Mouse (Mus musculus) myocyte (in vitro differentiated cells): ENCODE measurements at regions not wholly inside any gene's neighbourhood (a gene's known extent, or its start where the extent isn't known, plus 50 kb on each side); places are given as distances from the start of the nearest gene placed in this dataset.

Experiments
- H3K27me3 ChIP-seq: one replicate; pipeline ENCODE4 v1.6.1; 2011; ENCODE audit not compliant: control insufficient read depth, insufficient read depth, insufficient read length
- H3K36me3 ChIP-seq: one replicate; pipeline ENCODE4 v1.6.1; 2011; ENCODE audit not compliant: control insufficient read depth, insufficient read depth
- H3K4me2 ChIP-seq: one replicate; pipeline ENCODE4 v1.6.1; 2011; ENCODE audit warnings: low read depth, control low read depth
- H3K4me3 ChIP-seq: one replicate; pipeline ENCODE4 v1.5.1; 2011; ENCODE audit warnings: mild to moderate bottlenecking, control low read depth, moderate library complexity
- H3K79me2 ChIP-seq: one replicate; pipeline ENCODE4 v1.6.1; 2011; ENCODE audit not compliant: control insufficient read depth, insufficient read depth
- H3ac ChIP-seq: one replicate; pipeline ENCODE4 v1.6.1; 2011; ENCODE audit not compliant: control insufficient read depth, insufficient read length
- CEBPB ChIP-seq: IDR thresholded peaks from 2 replicates; pipeline ENCODE4 v1.6.1; 2011; ENCODE audit warnings: mild to moderate bottlenecking, moderate library complexity; ENCODE audit not compliant: poor library complexity, insufficient read depth, severe bottlenecking
- E2F4 ChIP-seq: IDR thresholded peaks from one replicate; pipeline ENCODE4 v1.6.1; 2011; ENCODE audit warnings: mild to moderate bottlenecking, control low read depth, moderate library complexity; ENCODE audit not compliant: insufficient read depth
- MAX ChIP-seq: IDR thresholded peaks from one replicate; pipeline ENCODE4 v1.6.1; 2011; ENCODE audit warnings: low read depth, mild to moderate bottlenecking, control low read depth
- MYOD1 ChIP-seq, 3 experiments: IDR thresholded peaks; one replicate each; pipeline ENCODE4 v1.6.1; 2011; ENCODE audit warnings: control low read depth in 2 of 3, low read depth in 2 of 3, mild to moderate bottlenecking in 2 of 3, moderate library complexity in 1 of 3; ENCODE audit not compliant: insufficient read length in 2 of 3, control insufficient read depth in 1 of 3
- MYOG ChIP-seq, 3 experiments: IDR thresholded peaks; one replicate each; pipeline ENCODE4 v1.6.1; 2011; ENCODE audit warnings: control low read depth in 2 of 3, low read depth in 2 of 3, mild to moderate bottlenecking in 2 of 3; ENCODE audit not compliant: insufficient read length in 2 of 3, control insufficient read depth in 1 of 3, insufficient read depth in 1 of 3
- POLR2A ChIP-seq: IDR thresholded peaks from one replicate; pipeline ENCODE4 v1.6.1; 2011; ENCODE audit warnings: low read depth, mild to moderate bottlenecking, control low read depth, moderate library complexity; ENCODE audit not compliant: insufficient read length
- POLR2AphosphoS2 ChIP-seq: IDR thresholded peaks from one replicate; pipeline ENCODE4 v1.6.1; 2011; ENCODE audit warnings: low read depth, control low read depth; ENCODE audit not compliant: insufficient read length
- REST ChIP-seq: IDR thresholded peaks from one replicate; pipeline ENCODE4 v1.6.1; 2011; ENCODE audit warnings: mild to moderate bottlenecking, control low read depth, moderate library complexity; ENCODE audit not compliant: insufficient read depth, insufficient read length
- SRF ChIP-seq: IDR thresholded peaks from one replicate; pipeline ENCODE4 v1.6.1; 2011; ENCODE audit warnings: low read depth; ENCODE audit not compliant: control insufficient read depth, insufficient read length
- TCF12 ChIP-seq: IDR thresholded peaks from one replicate; pipeline ENCODE4 v1.6.1; 2011; ENCODE audit warnings: mild to moderate bottlenecking, control low read depth; ENCODE audit not compliant: poor library complexity, insufficient read depth, severe bottlenecking
- TCF3 ChIP-seq: IDR thresholded peaks from one replicate; pipeline ENCODE4 v1.6.1; 2011; ENCODE audit warnings: low read depth, control low read depth; ENCODE audit not compliant: insufficient read length
- USF1 ChIP-seq: IDR thresholded peaks from one replicate; pipeline ENCODE4 v1.6.1; 2011; ENCODE audit warnings: low read depth, mild to moderate bottlenecking, control low read depth, moderate library complexity

DNA sequence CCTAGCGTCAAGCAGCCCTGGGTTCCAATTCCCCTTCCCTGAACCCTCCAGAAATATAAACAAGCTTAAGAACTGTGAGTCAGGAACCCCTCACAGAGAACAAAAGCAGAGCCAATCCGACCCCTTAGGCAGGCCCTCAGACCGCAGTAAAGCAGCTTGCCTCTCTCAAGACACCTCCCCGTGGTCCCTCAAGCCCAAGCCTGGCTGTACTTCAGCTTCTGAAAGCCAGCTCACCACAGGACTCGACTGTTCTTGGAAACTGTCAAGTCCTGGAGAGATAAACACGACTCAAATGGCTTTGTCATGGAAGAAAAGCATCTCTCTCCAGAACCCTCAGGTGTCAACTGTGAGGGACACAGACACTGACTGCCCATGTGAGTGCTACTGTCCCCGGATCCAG, 95.2 kb upstream of the Ptpn1 start:
- Histone ChIP-seq H3K4me2 (no peak overlapping the region), H3ac (no peak overlapping the region), H3K4me3 (no peak overlapping the region), H3K36me3 (no peaks in the 10 kb centered on the region), H3K27me3 (no peaks in the 10 kb centered on the region), H3K79me2 (no peaks in the 10 kb centered on the region)
- TF ChIP-seq REST (no peak), TCF3 (no peak), MAX (no peak), CEBPB (no peak), USF1 (no peak), MYOD1 (IDR thresholded peaks at IDR 0.05; ENCODE audit: control insufficient read depth in 1 of 3, insufficient read length in 2 of 3, low read depth in 2 of 3) (no peak), MYOG (IDR thresholded peaks at IDR 0.05; ENCODE audit: control insufficient read depth in 1 of 3, insufficient read depth in 1 of 3, insufficient read length in 2 of 3, low read depth in 2 of 3) (no peak), E2F4 (no peak), SRF (no peak), TCF12 (no peak), POLR2AphosphoS2 (no peak), POLR2A (no peak)

DNA sequence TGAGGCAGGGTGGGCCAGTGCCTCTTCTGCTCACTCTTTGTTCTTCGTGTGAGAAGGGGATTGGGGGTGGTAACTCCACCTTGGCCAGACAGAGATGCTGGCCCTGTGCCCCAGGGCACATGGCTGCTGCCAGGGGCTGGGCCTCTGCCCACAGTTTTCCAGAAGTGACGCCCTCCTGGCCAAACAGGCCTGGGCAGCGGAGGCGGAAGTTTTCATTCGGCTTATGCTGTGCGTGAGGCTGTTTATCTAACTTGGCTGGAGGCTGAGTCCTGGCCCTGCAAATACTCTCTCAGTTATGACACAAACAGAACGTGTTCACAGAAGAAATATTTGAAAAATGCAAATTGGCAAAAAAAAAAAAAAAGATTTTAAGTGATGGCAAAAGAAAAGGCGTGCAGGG, 97.3 kb upstream of the Ptpn1 start:
- TF ChIP-seq TCF12 (no peak), E2F4 (no peak), TCF3 (no peak), MYOD1 (IDR thresholded peaks at IDR 0.05; ENCODE audit: control insufficient read depth in 1 of 3, insufficient read length in 2 of 3, low read depth in 2 of 3) (no peak), POLR2AphosphoS2 (no peak), USF1 (no peak), MYOG (IDR thresholded peaks at IDR 0.05; ENCODE audit: control insufficient read depth in 1 of 3, insufficient read depth in 1 of 3, insufficient read length in 2 of 3, low read depth in 2 of 3) (no peak), SRF (no peak), CEBPB (no peak)
- H3K79me2 ChIP-seq, result no peaks in the 10 kb centered on the region
- no peaks in the 10 kb centered on the region for H3K36me3 ChIP-seq
- H3K4me3 ChIP-seq, result no peak overlapping the region
- no peak overlapping the region for H3K4me2 ChIP-seq
- H3K27me3 ChIP-seq, result no peaks in the 10 kb centered on the region
- no peak overlapping the region for H3ac ChIP-seq

DNA sequence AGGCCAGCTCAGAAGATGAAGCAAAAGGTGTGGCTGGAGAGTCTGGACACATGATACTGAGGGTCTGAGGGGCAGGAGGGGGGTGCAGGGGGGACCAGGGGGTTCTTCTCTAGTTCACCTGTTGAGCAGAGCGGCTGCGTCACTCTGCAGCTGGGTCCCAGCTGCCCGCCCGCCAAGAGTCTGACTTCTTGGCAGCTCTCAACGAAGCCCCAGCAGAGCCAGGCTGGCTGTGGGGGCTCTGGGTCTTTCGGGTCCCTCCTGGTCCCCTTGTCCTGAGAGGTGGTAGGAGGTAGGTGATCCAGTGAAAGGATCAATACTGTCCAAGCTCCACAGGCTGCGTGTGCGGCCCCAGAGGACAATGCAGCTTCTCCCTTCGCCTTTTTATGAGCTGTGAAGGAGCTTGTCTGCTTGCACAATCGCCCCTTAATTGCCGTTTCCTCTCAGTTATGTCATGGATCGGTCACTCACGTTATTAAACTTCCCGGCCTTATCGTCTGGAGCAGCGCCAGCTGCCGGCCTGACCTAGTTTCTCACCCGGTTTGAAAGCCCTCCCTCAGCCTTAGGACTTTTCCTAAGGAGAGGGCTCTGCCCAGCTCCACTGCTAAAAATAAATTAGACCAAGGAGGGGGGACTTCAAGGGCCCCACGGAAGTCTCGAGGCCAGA, 98.4 kb upstream of the Ptpn1 start:
- Histone ChIP-seq H3ac (no peak overlapping the region), H3K36me3 (no peaks in the 10 kb centered on the region), H3K79me2 (no peaks in the 10 kb centered on the region), H3K4me3 (no peak overlapping the region), H3K4me2 (peak overlapping the region; percentile 19), H3K27me3 (no peaks in the 10 kb centered on the region)
- TF ChIP-seq TCF3 (no peak), CEBPB (peak; percentile 66)

DNA sequence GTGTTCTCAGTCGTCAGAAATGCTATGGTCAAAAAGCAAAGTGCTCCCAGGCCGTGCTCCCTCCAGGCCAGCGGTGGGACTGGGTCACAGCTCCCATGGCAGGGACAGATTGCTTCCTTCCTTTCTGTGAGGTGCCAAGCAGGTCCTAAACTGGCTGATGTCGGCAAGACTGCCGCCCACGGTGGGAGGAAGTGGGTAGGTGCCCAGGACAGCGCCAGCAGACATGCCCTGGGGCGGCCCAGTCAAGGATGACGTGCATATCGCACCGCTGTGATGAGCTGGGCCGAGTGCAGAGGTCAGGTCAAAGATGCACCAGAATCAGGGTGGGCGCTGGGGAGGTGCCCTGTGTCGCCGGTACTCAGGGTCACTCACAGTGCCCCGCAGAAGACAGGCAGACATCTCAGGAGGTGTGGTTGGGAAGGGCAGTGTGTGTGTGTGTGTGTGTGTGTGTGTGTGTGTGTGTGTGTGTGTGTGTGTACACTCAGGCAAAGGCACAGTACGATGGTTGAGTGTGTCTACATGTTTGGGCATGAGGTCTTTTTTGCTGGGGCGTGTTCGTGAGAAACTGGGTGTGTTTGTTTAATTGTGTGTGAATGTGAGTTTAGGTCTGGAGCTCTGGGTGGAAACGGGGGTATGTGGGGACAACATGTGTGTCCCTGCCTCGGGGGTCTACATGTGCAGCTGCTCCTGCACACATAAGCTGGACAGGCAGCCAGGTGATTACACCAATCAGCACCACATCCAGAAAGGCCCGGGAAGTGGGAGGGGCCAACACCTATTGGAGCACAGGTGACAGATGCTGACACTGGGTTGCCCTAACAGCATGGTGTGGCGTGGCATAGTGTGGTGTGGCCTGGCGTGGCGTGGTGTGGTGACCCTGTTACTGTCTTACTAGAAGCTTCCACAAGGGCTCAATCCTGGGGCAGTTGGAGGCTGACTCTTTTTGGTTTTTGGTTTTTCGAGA, 100.5 kb upstream of the Ptpn1 start:
- H3K4me3 ChIP-seq, result no peak overlapping the region
- H3ac ChIP-seq, result no peak overlapping the region
- H3K79me2 ChIP-seq, result no peaks in the 10 kb centered on the region
- H3K27me3 ChIP-seq, result no peaks in the 10 kb centered on the region
- H3K4me2 ChIP-seq, result no peak overlapping the region
- H3K36me3 ChIP-seq, result no peaks in the 10 kb centered on the region
- TF ChIP-seq POLR2A, result no peak
- TF ChIP-seq MYOG (IDR thresholded peaks at IDR 0.05; ENCODE audit: control insufficient read depth in 1 of 3, insufficient read depth in 1 of 3, insufficient read length in 2 of 3, low read depth in 2 of 3), result no peak
- TF ChIP-seq MYOD1 (IDR thresholded peaks at IDR 0.05; ENCODE audit: control insufficient read depth in 1 of 3, insufficient read length in 2 of 3, low read depth in 2 of 3), result no peak
- TF ChIP-seq MAX, result no peak
- no peak for TF ChIP-seq USF1
- TF ChIP-seq TCF12, result no peak
- TF ChIP-seq TCF3, result no peak
- no peak for TF ChIP-seq POLR2AphosphoS2
- TF ChIP-seq E2F4, result no peak
- TF ChIP-seq CEBPB, result no peak

DNA sequence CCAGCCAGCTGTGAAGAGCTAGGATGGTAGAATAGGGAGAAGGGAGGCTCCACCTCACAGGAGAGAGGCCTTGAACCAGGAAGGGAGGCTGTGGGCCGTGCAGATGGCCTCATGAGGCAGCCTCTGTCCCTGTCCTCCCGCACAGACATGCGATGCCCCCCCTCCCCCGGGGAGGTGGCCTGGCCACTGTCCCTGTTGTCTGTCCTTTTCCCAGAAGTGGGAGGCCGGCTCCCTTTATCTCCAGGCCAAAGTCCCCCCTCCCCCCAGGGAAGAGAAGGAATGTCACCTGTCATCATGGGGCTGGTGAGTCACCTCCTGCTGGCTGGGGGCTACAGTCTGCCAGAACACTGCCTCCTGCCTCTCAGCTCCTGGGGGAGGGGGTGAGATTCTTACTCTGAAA, 103.6 kb upstream of the Ptpn1 start:
- no peaks in the 10 kb centered on the region for H3K79me2 ChIP-seq
- no peak for TF ChIP-seq USF1
- no peak for TF ChIP-seq E2F4
- no peak for TF ChIP-seq POLR2AphosphoS2
- TF ChIP-seq TCF12, result peak; percentile 35
- TF ChIP-seq MYOG (IDR thresholded peaks at IDR 0.05; ENCODE audit: control insufficient read depth in 1 of 3, insufficient read depth in 1 of 3, insufficient read length in 2 of 3, low read depth in 2 of 3), result peak in 1 of 3 experiments; percentile 68
- no peak for TF ChIP-seq CEBPB
- peak in 2 of 3 experiments; percentile 2 to 74 for TF ChIP-seq MYOD1 (IDR thresholded peaks at IDR 0.05; ENCODE audit: control insufficient read depth in 1 of 3, insufficient read length in 2 of 3, low read depth in 2 of 3)
- TF ChIP-seq SRF, result no peak
- no peak for TF ChIP-seq REST
- no peak for TF ChIP-seq MAX
- H3K27me3 ChIP-seq, result no peaks in the 10 kb centered on the region
- no peak overlapping the region for H3K4me3 ChIP-seq
- no peak overlapping the region for H3K4me2 ChIP-seq
- no peak overlapping the region for H3ac ChIP-seq
- no peaks in the 10 kb centered on the region for H3K36me3 ChIP-seq
